Mouse (Mus musculus) heart, embryonic 15.5 days (tissue): Measurements from ENCODE around the gene 1600002K03Rik. TPM values are rescaled to one million over a fixed set of nuclear protein-coding genes. Genes with fewer than 3 reads are reported as not detected.
"Not testable (repeated sequence)": the region's sequence is repeated elsewhere in the genome, so short reads cannot be mapped to it uniquely, and the experiment has no call there.

Experiments used
- ATAC-seq: fragments of 200-750 bp; cut with Nextera tagmentation; replicated peaks from 2 replicates; pipeline ENCODE4 v1.8.0; 2017; ENCODE audit warnings: low read depth, moderate TSS enrichment; ENCODE audit not compliant: insufficient number of reproducible peaks, insufficient read depth, low FRiP score
- H3K27ac ChIP-seq: fragments of 300-500 bp; sonication (generic); 2 replicates; pipeline ENCODE4 v1.5.1; 2015; ENCODE audit warnings: mild to moderate bottlenecking, inconsistent platforms
- H3K27me3 ChIP-seq: fragments of 300-500 bp; sonication (generic); 2 replicates; pipeline ENCODE4 v1.6.1; 2015; ENCODE audit warnings: inconsistent platforms
- H3K36me3 ChIP-seq: fragments of 300-500 bp; sonication (generic); 2 replicates; pipeline ENCODE4 v1.6.1; 2015; ENCODE audit warnings: mild to moderate bottlenecking, inconsistent platforms
- H3K4me1 ChIP-seq: fragments of 300-500 bp; sonication (generic); replicated peaks from 2 replicates; pipeline ENCODE4 v1.6.1; 2015; ENCODE audit warnings: inconsistent platforms
- H3K4me2 ChIP-seq: fragments of 300-500 bp; sonication (generic); 2 replicates; pipeline ENCODE4 v1.6.1; 2015; ENCODE audit warnings: inconsistent platforms, mild to moderate bottlenecking, moderate library complexity
- H3K4me3 ChIP-seq: fragments of 300-500 bp; sonication (generic); 2 replicates; pipeline ENCODE4 v1.5.1; 2015; ENCODE audit warnings: mild to moderate bottlenecking, inconsistent platforms
- H3K9ac ChIP-seq: fragments of 300-500 bp; sonication (generic); 2 replicates; pipeline ENCODE4 v1.6.1; 2015; ENCODE audit warnings: mild to moderate bottlenecking, inconsistent platforms
- H3K9me3 ChIP-seq: fragments of 300-500 bp; sonication (generic); replicated peaks from 2 replicates; pipeline ENCODE4 v1.6.1; 2016; ENCODE audit warnings: inconsistent platforms
- WGBS: fragments of 180-500 bp; shearing (Covaris S2); methylation state at CpG from one replicate; pipeline ENCODE4 v1.1.7; 2015; ENCODE audit warnings: mixed read lengths; 5-methylcytosine and 5-hydroxymethylcytosine counted together
- polyA plus RNA-seq: library from polyadenylated mRNA; unstranded; fragments of >200 nt; fragmentation: Nextera tagmentation; extraction: Ambion mirVana; gene quantifications from 2 replicates; pipeline ENCODE4 v1.2.1, GENCODE M21; 2015

The 1600002K03Rik gene
- polyA plus RNA-seq, 1 experiment from 2014 or later, result 7.7 TPM

- Histone ChIP-seq H3K9me3 (no peaks in the 10 kb centered on the region), H3K4me2 (no peak overlapping the region), H3K4me3 (no peak overlapping the region), H3K4me1 (peaks cover 3% of the 10 kb centered on the region), H3K27me3 (peaks cover 18% of the 10 kb centered on the region), H3K27ac (no peak overlapping the region), H3K9ac (no peak overlapping the region), H3K36me3 (no peaks in the 10 kb centered on the region)
- ATAC-seq, result no peak
- 94% methylated on average over 1 of the region's 1 CpGs for WGBS
Observed at GRCm38 (mm10) chr10:80196167-80196566, 23.4 kb downstream of the 1600002K03Rik start.

- no peak overlapping the region for H3K9ac ChIP-seq
- H3K9me3 ChIP-seq, result no peaks in the 10 kb centered on the region
- no peak for ATAC-seq
- H3K36me3 ChIP-seq, result no peaks in the 10 kb centered on the region
- peaks cover 3% of the 10 kb centered on the region for H3K4me1 ChIP-seq
- no peak overlapping the region for H3K4me3 ChIP-seq
- H3K4me2 ChIP-seq, result no peak overlapping the region
- WGBS, result 83% methylated on average over 33 of the region's 33 CpGs
- no peak overlapping the region for H3K27ac ChIP-seq
- peaks cover 13% of the 10 kb centered on the region for H3K27me3 ChIP-seq
Observed at GRCm38 (mm10) chr10:80196778-80197581, 24.2 kb downstream of the 1600002K03Rik start.

- H3K27me3 ChIP-seq, result no peaks in the 10 kb centered on the region
- no peak overlapping the region for H3K27ac ChIP-seq
- no peak overlapping the region for H3K4me2 ChIP-seq
- no peaks in the 10 kb centered on the region for H3K36me3 ChIP-seq
- no peak overlapping the region for H3K9ac ChIP-seq
- peaks cover 3% of the 10 kb centered on the region for H3K4me1 ChIP-seq
- WGBS, result 49% methylated on average over 3 of the region's 3 CpGs
- H3K4me3 ChIP-seq, result no peak overlapping the region
- ATAC-seq, result peak; percentile 65
- no peaks in the 10 kb centered on the region for H3K9me3 ChIP-seq
Observed at GRCm38 (mm10) chr10:80199440-80200008, 26.8 kb downstream of the 1600002K03Rik start.

GRCm38 (mm10) chr10:80200485-80200884 is 27.7 kb downstream of the 1600002K03Rik start:
- no peak overlapping the region for H3K4me3 ChIP-seq
- ATAC-seq, result no peak
- 75% methylated on average over 6 of the region's 6 CpGs for WGBS
- H3K27me3 ChIP-seq, result no peaks in the 10 kb centered on the region
- no peak overlapping the region for H3K27ac ChIP-seq
- H3K36me3 ChIP-seq, result no peaks in the 10 kb centered on the region
- peaks cover 3% of the 10 kb centered on the region for H3K4me1 ChIP-seq
- no peak overlapping the region for H3K9ac ChIP-seq
- H3K4me2 ChIP-seq, result no peak overlapping the region
- no peaks in the 10 kb centered on the region for H3K9me3 ChIP-seq

- Histone ChIP-seq H3K36me3 (no peaks in the 10 kb centered on the region), H3K27ac (no peak overlapping the region), H3K4me1 (peaks cover 8% of the 10 kb centered on the region), H3K9ac (no peak overlapping the region), H3K27me3 (peaks cover 4% of the 10 kb centered on the region; the same call in 1 of the 2 replicates), H3K4me3 (no peak overlapping the region), H3K4me2 (no peak overlapping the region), H3K9me3 (no peaks in the 10 kb centered on the region)
- WGBS, result 33% methylated on average over 7 of the region's 7 CpGs
- no peak for ATAC-seq
Observed at GRCm38 (mm10) chr10:80204055-80204454, 31.3 kb downstream of the 1600002K03Rik start.

GRCm38 (mm10) chr10:80207201-80207600 is 34.5 kb downstream of the 1600002K03Rik start:
- Histone ChIP-seq H3K36me3 (no peaks in the 10 kb centered on the region), H3K27me3 (peaks cover 7% of the 10 kb centered on the region; the same call in 1 of the 2 replicates), H3K9ac (no peak overlapping the region), H3K27ac (no peak overlapping the region), H3K9me3 (no peaks in the 10 kb centered on the region), H3K4me3 (no peak overlapping the region), H3K4me1 (peaks cover 6% of the 10 kb centered on the region), H3K4me2 (no peak overlapping the region)
- ATAC-seq, result no peak
- WGBS, result 76% methylated on average over 1 of the region's 1 CpGs

- H3K9ac ChIP-seq, result no peak overlapping the region
- peaks cover 7% of the 10 kb centered on the region; the same call in 1 of the 2 replicates for H3K27me3 ChIP-seq
- no peaks in the 10 kb centered on the region for H3K36me3 ChIP-seq
- no peak overlapping the region for H3K4me2 ChIP-seq
- H3K27ac ChIP-seq, result no peak overlapping the region
- ATAC-seq, result no peak
- peaks cover 6% of the 10 kb centered on the region for H3K4me1 ChIP-seq
- H3K9me3 ChIP-seq, result no peaks in the 10 kb centered on the region
- WGBS, result 71% methylated on average over 10 of the region's 10 CpGs
- H3K4me3 ChIP-seq, result no peak overlapping the region
Observed at GRCm38 (mm10) chr10:80207676-80208075, 34.9 kb downstream of the 1600002K03Rik start.

- Histone ChIP-seq H3K27me3 (peaks cover 7% of the 10 kb centered on the region; the same call in 1 of the 2 replicates), H3K36me3 (no peaks in the 10 kb centered on the region), H3K4me1 (peaks cover 6% of the 10 kb centered on the region), H3K4me2 (no peak overlapping the region), H3K9ac (no peak overlapping the region), H3K9me3 (no peaks in the 10 kb centered on the region), H3K27ac (no peak overlapping the region), H3K4me3 (no peak overlapping the region)
- no peak for ATAC-seq
- WGBS, result 74% methylated on average over 4 of the region's 4 CpGs
Observed at GRCm38 (mm10) chr10:80208248-80208647, 35.5 kb downstream of the 1600002K03Rik start.

GRCm38 (mm10) chr10:80208841-80209371 is 36.2 kb downstream of the 1600002K03Rik start:
- 33% methylated on average over 24 of the region's 24 CpGs for WGBS
- Histone ChIP-seq H3K4me2 (0 out of 2 replicates have a peak overlapping the region, but pooled peaks have one; percentile 8), H3K9ac (no peak overlapping the region)

GRCm38 (mm10) chr10:80211547-80212103 is 38.9 kb downstream of the 1600002K03Rik start:
- not testable (repeated sequence) for H3K9ac ChIP-seq, H3K4me1 ChIP-seq, H3K36me3 ChIP-seq, H3K27me3 ChIP-seq, ATAC-seq, H3K9me3 ChIP-seq, H3K4me2 ChIP-seq, H3K27ac ChIP-seq, H3K4me3 ChIP-seq
- WGBS, result 68% methylated on average over 7 of the region's 7 CpGs

More at GRCm38 (mm10) chr10:80208841-80209371, 36.2 kb downstream of the 1600002K03Rik start:
- Histone ChIP-seq H3K4me3 (no peak overlapping the region), H3K27me3 (peaks cover 7% of the 10 kb centered on the region; the same call in 1 of the 2 replicates), H3K36me3 (no peaks in the 10 kb centered on the region), H3K9me3 (no peaks in the 10 kb centered on the region), H3K4me1 (peaks cover 6% of the 10 kb centered on the region), H3K27ac (no peak overlapping the region)
- no peak for ATAC-seq

GRCm38 (mm10) chr10:80215048-80215772 is 42.5 kb downstream of the 1600002K03Rik start:
- 39% methylated on average over 16 of the region's 16 CpGs for WGBS
- Histone ChIP-seq H3K27ac (no peak overlapping the region), H3K4me2 (no peak overlapping the region), H3K27me3 (no peaks in the 10 kb centered on the region), H3K4me3 (no peak overlapping the region), H3K9me3 (no peaks in the 10 kb centered on the region), H3K4me1 (no peaks in the 10 kb centered on the region), H3K9ac (no peak overlapping the region), H3K36me3 (no peaks in the 10 kb centered on the region)
- no peak for ATAC-seq
